Mouse (Mus musculus) erythroblast, embryonic 14.5 days (primary cell): ENCODE data around the gene Dyrk3. TPM values are rescaled to one million over a fixed set of nuclear protein-coding genes. Genes with fewer than 3 reads are reported as not detected.
A peak's percentile ranks its signal among the peaks of the same experiment; 100 is the strongest.

Source experiments
- H3K27me3 ChIP-seq: 2 replicates; pipeline ENCODE4 v1.6.1; 2012; ENCODE audit warnings: inconsistent platforms; ENCODE audit not compliant: control insufficient read depth
- H3K36me3 ChIP-seq: 2 replicates; pipeline ENCODE4 v1.6.1; 2012; ENCODE audit warnings: mild to moderate bottlenecking, inconsistent platforms; ENCODE audit not compliant: control insufficient read depth
- H3K4me1 ChIP-seq: 2 replicates; pipeline ENCODE4 v1.6.1; 2012; ENCODE audit warnings: inconsistent platforms; ENCODE audit not compliant: control insufficient read depth
- H3K4me3 ChIP-seq: replicated peaks from 2 replicates; pipeline ENCODE3; 2012; ENCODE audit warnings: moderate library complexity, mild to moderate bottlenecking, inconsistent platforms
- H3K9me3 ChIP-seq: 2 replicates; pipeline ENCODE4 v1.6.1; 2012; ENCODE audit warnings: low read length, inconsistent platforms, mixed read lengths; ENCODE audit not compliant: control insufficient read depth
- GATA1 ChIP-seq: IDR thresholded peaks from 2 replicates; pipeline ENCODE4 v1.6.1; 2012; ENCODE audit warnings: low read length, inconsistent platforms, mixed read lengths
- TAL1 ChIP-seq: IDR thresholded peaks from 3 replicates; pipeline ENCODE4 v1.6.1; 2012; ENCODE audit warnings: low read length, inconsistent platforms, mixed read lengths
- polyA plus RNA-seq: library from polyadenylated mRNA; stranded (reverse); fragments of >175 nt; gene quantifications from 2 replicates; pipeline ENCODE4 v1.2.3, GENCODE M21; 2012

Dyrk3 gene
- polyA plus RNA-seq, 1 experiment, result 5.1 TPM

GRCm38 (mm10) chr1:131100808-131101207 is 37.3 kb downstream of the Dyrk3 start:
- Histone ChIP-seq H3K27me3 (peaks cover 32% of the 10 kb centered on the region), H3K36me3 (no peaks in the 10 kb centered on the region), H3K4me1 (peaks cover 27% of the 10 kb centered on the region), H3K9me3 (no peaks in the 10 kb centered on the region), H3K4me3 (no peak overlapping the region)
- no peak for TF ChIP-seq GATA1
- no peak for TF ChIP-seq TAL1

GRCm38 (mm10) chr1:131097700-131098094 is 40.4 kb downstream of the Dyrk3 start, which contains the start of gene Mapkapk2:
Gene Mapkapk2 (minus strand): TSS chr1:131097826.
- TF ChIP-seq GATA1 (no peak), TAL1 (no peak)
- Histone ChIP-seq H3K4me1 (peaks cover 30% of the 10 kb centered on the region), H3K36me3 (no peaks in the 10 kb centered on the region; the same call in 1 of the 2 replicates), H3K4me3 (peak within 1 kb of the TSS; percentile 84), H3K27me3 (peaks cover 31% of the 10 kb centered on the region), H3K9me3 (no peaks in the 10 kb centered on the region)

GRCm38 (mm10) chr1:131096803-131097699 is 41.1 kb downstream of the Dyrk3 start:
- H3K4me3 ChIP-seq, result peak overlapping the region; percentile 84
- H3K9me3 ChIP-seq, result no peaks in the 10 kb centered on the region
- no peaks in the 10 kb centered on the region; the same call in 1 of the 2 replicates for H3K36me3 ChIP-seq
- H3K4me1 ChIP-seq, result peaks cover 33% of the 10 kb centered on the region
- TF ChIP-seq GATA1 (no peak), TAL1 (no peak)
- H3K27me3 ChIP-seq, result peaks cover 26% of the 10 kb centered on the region

- TF ChIP-seq TAL1 (no peak), GATA1 (no peak)
- H3K27me3 ChIP-seq, result peaks cover 26% of the 10 kb centered on the region
- no peaks in the 10 kb centered on the region for H3K9me3 ChIP-seq
- peaks cover 33% of the 10 kb centered on the region for H3K4me1 ChIP-seq
- H3K36me3 ChIP-seq, result no peaks in the 10 kb centered on the region; the same call in 1 of the 2 replicates
- peak overlapping the region; percentile 84 for H3K4me3 ChIP-seq
Measured at GRCm38 (mm10) chr1:131096132-131096695, 41.9 kb downstream of the Dyrk3 start.

- TF ChIP-seq TAL1, result no peak
- no peak overlapping the region for H3K4me3 ChIP-seq
- peaks cover 26% of the 10 kb centered on the region for H3K27me3 ChIP-seq
- H3K4me1 ChIP-seq, result peaks cover 33% of the 10 kb centered on the region
- no peaks in the 10 kb centered on the region for H3K9me3 ChIP-seq
- no peaks in the 10 kb centered on the region; the same call in 1 of the 2 replicates for H3K36me3 ChIP-seq
Measured at GRCm38 (mm10) chr1:131095574-131095973, 42.6 kb downstream of the Dyrk3 start.

GRCm38 (mm10) chr1:131093889-131094288 is 44.3 kb downstream of the Dyrk3 start:
- Histone ChIP-seq H3K27me3 (peaks cover 23% of the 10 kb centered on the region), H3K9me3 (no peaks in the 10 kb centered on the region), H3K4me3 (no peak overlapping the region), H3K36me3 (no peaks in the 10 kb centered on the region; the same call in 1 of the 2 replicates), H3K4me1 (peaks cover 31% of the 10 kb centered on the region)
- TF ChIP-seq TAL1, result no peak
- no peak for TF ChIP-seq GATA1

- H3K4me3 ChIP-seq, result no peak overlapping the region
Measured at GRCm38 (mm10) chr1:131092846-131093245, 45.3 kb downstream of the Dyrk3 start.

GRCm38 (mm10) chr1:131092173-131092572 is 46.0 kb downstream of the Dyrk3 start:
- TF ChIP-seq GATA1, result no peak
- no peak for TF ChIP-seq TAL1
- H3K36me3 ChIP-seq, result no peaks in the 10 kb centered on the region; the same call in 1 of the 2 replicates
- H3K9me3 ChIP-seq, result no peaks in the 10 kb centered on the region
- H3K4me1 ChIP-seq, result peaks cover 19% of the 10 kb centered on the region
- H3K4me3 ChIP-seq, result no peak overlapping the region
- H3K27me3 ChIP-seq, result peaks cover 18% of the 10 kb centered on the region

More at GRCm38 (mm10) chr1:131092846-131093245, 45.3 kb downstream of the Dyrk3 start:
- H3K27me3 ChIP-seq, result peaks cover 23% of the 10 kb centered on the region
- H3K36me3 ChIP-seq, result no peaks in the 10 kb centered on the region; the same call in 1 of the 2 replicates
- TF ChIP-seq GATA1, result no peak
- TF ChIP-seq TAL1, result no peak
- H3K9me3 ChIP-seq, result no peaks in the 10 kb centered on the region
- H3K4me1 ChIP-seq, result peaks cover 25% of the 10 kb centered on the region

GRCm38 (mm10) chr1:131091481-131091880 is 46.7 kb downstream of the Dyrk3 start:
- Histone ChIP-seq H3K4me1 (peaks cover 12% of the 10 kb centered on the region), H3K36me3 (no peaks in the 10 kb centered on the region; the same call in 1 of the 2 replicates), H3K9me3 (no peaks in the 10 kb centered on the region), H3K4me3 (no peak overlapping the region), H3K27me3 (peaks cover 11% of the 10 kb centered on the region)
- TF ChIP-seq TAL1 (no peak), GATA1 (no peak)
